Mouse (Mus musculus) naive thymus-derived CD4-positive, alpha-beta T cell, adult 2 months (primary cell): ENCODE data around the gene Arl6ip6.

Experiments
- DNase-seq: peaks from one replicate; pipeline ENCODE4 v3.0.0-alpha.2; 2011; ENCODE audit warnings: low read depth

Arl6ip6 gene

GRCm38 (mm10) chr2:53191523-53192220, at the start of gene Arl6ip6:
Arl6ip6 (plus strand) TSS chr2:53191726.
- DNase-seq: peak; percentile 97

- DNase-seq: no peak
Observed at GRCm38 (mm10) chr2:53146852-53147251, 44.7 kb upstream of the Arl6ip6 start.

- DNase-seq: no peak
Observed at GRCm38 (mm10) chr2:53173966-53174365, 17.6 kb upstream of the Arl6ip6 start.

- DNase-seq: no peak
Observed at GRCm38 (mm10) chr2:53178966-53179365, 12.6 kb upstream of the Arl6ip6 start.

- no peak for DNase-seq
Observed at GRCm38 (mm10) chr2:53179876-53180275, 11.7 kb upstream of the Arl6ip6 start.

- peak; percentile 31 for DNase-seq
Observed at GRCm38 (mm10) chr2:53189811-53190210, 1.7 kb upstream of the Arl6ip6 start.

- peak; percentile 99 for DNase-seq
Observed at GRCm38 (mm10) chr2:53190684-53191511, 628 bp upstream of the Arl6ip6 start, which contains the start of gene Prpf40a. Prpf40a (minus strand) TSS chr2:53191284.

GRCm38 (mm10) chr2:53192386-53192785, 860 bp downstream of the Arl6ip6 start:
- DNase-seq: no peak

- DNase-seq: no peak
Observed at GRCm38 (mm10) chr2:53196431-53196830, 4.9 kb downstream of the Arl6ip6 start.

GRCm38 (mm10) chr2:53199203-53199602, 7.7 kb downstream of the Arl6ip6 start:
- no peak for DNase-seq

GRCm38 (mm10) chr2:53200164-53200885, 8.8 kb downstream of the Arl6ip6 start:
- DNase-seq: no peak

GRCm38 (mm10) chr2:53204373-53205274, 13.1 kb downstream of the Arl6ip6 start:
- peak; percentile 56 for DNase-seq

- no peak for DNase-seq
Observed at GRCm38 (mm10) chr2:53206749-53207148, 15.2 kb downstream of the Arl6ip6 start.

GRCm38 (mm10) chr2:53213493-53213892, 22.0 kb downstream of the Arl6ip6 start:
- DNase-seq: no peak

- DNase-seq: no peak
Observed at GRCm38 (mm10) chr2:53222242-53222641, 30.7 kb downstream of the Arl6ip6 start.

GRCm38 (mm10) chr2:53256982-53257381, 65.5 kb downstream of the Arl6ip6 start:
- no peak for DNase-seq
